Mouse (Mus musculus): ENCODE measurements around the gene Cmip. TPM values are rescaled to one million over a fixed set of nuclear protein-coding genes. Genes with fewer than 3 reads are reported as not detected.

The Cmip gene
- polyA plus RNA-seq, 1 experiment from 2014 or later, result 131 TPM

- ATAC-seq (ENCODE audit: low FRiP score) (no peak), DNase-seq (ENCODE audit: low spot score) (no peak)
- no peak overlapping the region for H3K4me2 ChIP-seq (replicated peaks)
- H3K4me3 ChIP-seq (replicated peaks; ENCODE audit: low read length), result no peak overlapping the region
- H3K4me1 ChIP-seq (replicated peaks; ENCODE audit: control insufficient read depth, insufficient read depth, low read length), result peaks cover 22% of the 10 kb centered on the region
- H3K27me3 ChIP-seq (ENCODE audit: control insufficient read depth, insufficient read depth, low read length), result no peaks in the 10 kb centered on the region
- no peaks in the 10 kb centered on the region for H3K9me3 ChIP-seq (ENCODE audit: control insufficient read depth, low read length)
- no peak overlapping the region for H3K9ac ChIP-seq
- no peaks in the 10 kb centered on the region for H3K36me3 ChIP-seq (replicated peaks; ENCODE audit: control insufficient read depth, insufficient read depth)
- 93% methylated on average over 11 of the region's 11 CpGs for WGBS
- H3K27ac ChIP-seq, result no peak overlapping the region
Measured at GRCm38 (mm10) chr8:117345376-117345775, 88.5 kb downstream of the Cmip start.

- Histone ChIP-seq H3K36me3 (replicated peaks; ENCODE audit: control insufficient read depth, insufficient read depth) (no peaks in the 10 kb centered on the region), H3K4me3 (replicated peaks; ENCODE audit: low read length) (no peak overlapping the region), H3K27ac (no peak overlapping the region), H3K9me3 (ENCODE audit: control insufficient read depth, low read length) (no peaks in the 10 kb centered on the region), H3K4me2 (replicated peaks) (no peak overlapping the region), H3K4me1 (replicated peaks; ENCODE audit: control insufficient read depth, insufficient read depth, low read length) (peaks cover 22% of the 10 kb centered on the region), H3K27me3 (ENCODE audit: control insufficient read depth, insufficient read depth, low read length) (no peaks in the 10 kb centered on the region), H3K9ac (no peak overlapping the region)
- no peak for ATAC-seq (ENCODE audit: low FRiP score)
- DNase-seq (ENCODE audit: low spot score), result no peak
- 48% methylated on average over 4 of the region's 4 CpGs for WGBS
Measured at GRCm38 (mm10) chr8:117347556-117347955, 90.7 kb downstream of the Cmip start.

GRCm38 (mm10) chr8:117348718-117349394 lies 92.0 kb downstream of the Cmip start:
- no peak overlapping the region for H3K9ac ChIP-seq

GRCm38 (mm10) chr8:117349541-117349940 lies 92.7 kb downstream of the Cmip start:
- H3K27ac ChIP-seq, result no peak overlapping the region
- ATAC-seq (ENCODE audit: low FRiP score) (no peak), DNase-seq (ENCODE audit: low spot score) (no peak)
- no peak overlapping the region for H3K9ac ChIP-seq
- H3K4me1 ChIP-seq (replicated peaks; ENCODE audit: control insufficient read depth, insufficient read depth, low read length), result peaks cover 22% of the 10 kb centered on the region
- H3K9me3 ChIP-seq (ENCODE audit: control insufficient read depth, low read length), result no peaks in the 10 kb centered on the region
- no peak overlapping the region for H3K4me3 ChIP-seq (replicated peaks; ENCODE audit: low read length)
- H3K27me3 ChIP-seq (ENCODE audit: control insufficient read depth, insufficient read depth, low read length), result no peaks in the 10 kb centered on the region
- 93% methylated on average over 4 of the region's 4 CpGs for WGBS
- H3K36me3 ChIP-seq (replicated peaks; ENCODE audit: control insufficient read depth, insufficient read depth), result no peaks in the 10 kb centered on the region
- no peak overlapping the region for H3K4me2 ChIP-seq (replicated peaks)

More at GRCm38 (mm10) chr8:117348718-117349394, 92.0 kb downstream of the Cmip start:
- 31% methylated on average over 11 of the region's 11 CpGs for WGBS
- H3K27ac ChIP-seq, result peak overlapping the region; percentile 64; the same call in 1 of the 2 replicates
- no peak overlapping the region for H3K4me2 ChIP-seq (replicated peaks)
- H3K27me3 ChIP-seq (ENCODE audit: control insufficient read depth, insufficient read depth, low read length), result no peaks in the 10 kb centered on the region
- no peaks in the 10 kb centered on the region for H3K36me3 ChIP-seq (replicated peaks; ENCODE audit: control insufficient read depth, insufficient read depth)
- no peak overlapping the region for H3K4me3 ChIP-seq (replicated peaks; ENCODE audit: low read length)
- peaks cover 22% of the 10 kb centered on the region for H3K4me1 ChIP-seq (replicated peaks; ENCODE audit: control insufficient read depth, insufficient read depth, low read length)
- ATAC-seq (ENCODE audit: low FRiP score) (no peak), DNase-seq (ENCODE audit: low spot score) (no peak)
- no peaks in the 10 kb centered on the region for H3K9me3 ChIP-seq (ENCODE audit: control insufficient read depth, low read length)

GRCm38 (mm10) chr8:117352098-117352497 lies 95.2 kb downstream of the Cmip start:
- Histone ChIP-seq H3K4me3 (replicated peaks; ENCODE audit: low read length) (no peak overlapping the region), H3K4me2 (replicated peaks) (no peak overlapping the region), H3K27ac (no peak overlapping the region), H3K27me3 (ENCODE audit: control insufficient read depth, insufficient read depth, low read length) (no peaks in the 10 kb centered on the region), H3K9me3 (ENCODE audit: control insufficient read depth, low read length) (no peaks in the 10 kb centered on the region), H3K9ac (no peak overlapping the region), H3K36me3 (replicated peaks; ENCODE audit: control insufficient read depth, insufficient read depth) (no peaks in the 10 kb centered on the region), H3K4me1 (replicated peaks; ENCODE audit: control insufficient read depth, insufficient read depth, low read length) (peaks cover 30% of the 10 kb centered on the region)
- no peak for ATAC-seq (ENCODE audit: low FRiP score)
- WGBS, result 100% methylated on average over 4 of the region's 4 CpGs
- DNase-seq (ENCODE audit: low spot score), result no peak

GRCm38 (mm10) chr8:117355111-117355831 lies 98.4 kb downstream of the Cmip start:
- no peak for DNase-seq (ENCODE audit: low spot score)
- Histone ChIP-seq H3K4me2 (replicated peaks) (no peak overlapping the region), H3K9me3 (ENCODE audit: control insufficient read depth, low read length) (no peaks in the 10 kb centered on the region), H3K4me3 (replicated peaks; ENCODE audit: low read length) (no peak overlapping the region), H3K27me3 (ENCODE audit: control insufficient read depth, insufficient read depth, low read length) (no peaks in the 10 kb centered on the region), H3K4me1 (replicated peaks; ENCODE audit: control insufficient read depth, insufficient read depth, low read length) (peaks cover 8% of the 10 kb centered on the region; the same call in 1 of the 2 replicates), H3K9ac (no peak overlapping the region), H3K27ac (no peak overlapping the region), H3K36me3 (replicated peaks; ENCODE audit: control insufficient read depth, insufficient read depth) (no peaks in the 10 kb centered on the region)
- WGBS, result 74% methylated on average over 12 of the region's 12 CpGs
- no peak for ATAC-seq (ENCODE audit: low FRiP score)

- no peak overlapping the region for H3K4me2 ChIP-seq (replicated peaks)
- H3K27ac ChIP-seq, result no peak overlapping the region
- H3K36me3 ChIP-seq (replicated peaks; ENCODE audit: control insufficient read depth, insufficient read depth), result no peaks in the 10 kb centered on the region
- H3K9me3 ChIP-seq (ENCODE audit: control insufficient read depth, low read length), result no peaks in the 10 kb centered on the region
- ATAC-seq (ENCODE audit: low FRiP score) (no peak), DNase-seq (ENCODE audit: low spot score) (no peak)
- no peak overlapping the region for H3K4me3 ChIP-seq (replicated peaks; ENCODE audit: low read length)
- H3K4me1 ChIP-seq (replicated peaks; ENCODE audit: control insufficient read depth, insufficient read depth, low read length), result peaks cover 8% of the 10 kb centered on the region; the same call in 1 of the 2 replicates
- H3K9ac ChIP-seq, result no peak overlapping the region
- 88% methylated on average over 13 of the region's 13 CpGs for WGBS
- no peaks in the 10 kb centered on the region for H3K27me3 ChIP-seq (ENCODE audit: control insufficient read depth, insufficient read depth, low read length)
Measured at GRCm38 (mm10) chr8:117356109-117356672, 99.3 kb downstream of the Cmip start.

GRCm38 (mm10) chr8:117357491-117358467 lies 100.9 kb downstream of the Cmip start:
- no peak for DNase-seq (ENCODE audit: low spot score)
- no peaks in the 10 kb centered on the region for H3K36me3 ChIP-seq (replicated peaks; ENCODE audit: control insufficient read depth, insufficient read depth)

More at GRCm38 (mm10) chr8:117357491-117358467, 100.9 kb downstream of the Cmip start:
- 97% methylated on average over 16 of the region's 16 CpGs for WGBS
- Histone ChIP-seq H3K4me3 (replicated peaks; ENCODE audit: low read length) (no peak overlapping the region), H3K9me3 (ENCODE audit: control insufficient read depth, low read length) (no peaks in the 10 kb centered on the region), H3K27me3 (ENCODE audit: control insufficient read depth, insufficient read depth, low read length) (no peaks in the 10 kb centered on the region), H3K4me1 (replicated peaks; ENCODE audit: control insufficient read depth, insufficient read depth, low read length) (peaks cover 9% of the 10 kb centered on the region; the same call in 1 of the 2 replicates), H3K27ac (no peak overlapping the region), H3K9ac (no peak overlapping the region), H3K4me2 (replicated peaks) (no peak overlapping the region)
- no peak for ATAC-seq (ENCODE audit: low FRiP score)
